Mouse (Mus musculus): Measurements from ENCODE around the gene Nr2f6. TPM values are rescaled to one million over a fixed set of nuclear protein-coding genes. Genes with fewer than 3 reads are reported as not detected.
A peak's percentile ranks its signal among the peaks of the same experiment; 100 is the strongest.
"Not testable (repeated sequence)": the region's sequence is repeated elsewhere in the genome, so short reads cannot be mapped to it uniquely, and the experiment has no call there.

Gene Nr2f6
- total RNA-seq, 2 experiments from 2014 or later = 32.2 to 33.1 TPM

DNA sequence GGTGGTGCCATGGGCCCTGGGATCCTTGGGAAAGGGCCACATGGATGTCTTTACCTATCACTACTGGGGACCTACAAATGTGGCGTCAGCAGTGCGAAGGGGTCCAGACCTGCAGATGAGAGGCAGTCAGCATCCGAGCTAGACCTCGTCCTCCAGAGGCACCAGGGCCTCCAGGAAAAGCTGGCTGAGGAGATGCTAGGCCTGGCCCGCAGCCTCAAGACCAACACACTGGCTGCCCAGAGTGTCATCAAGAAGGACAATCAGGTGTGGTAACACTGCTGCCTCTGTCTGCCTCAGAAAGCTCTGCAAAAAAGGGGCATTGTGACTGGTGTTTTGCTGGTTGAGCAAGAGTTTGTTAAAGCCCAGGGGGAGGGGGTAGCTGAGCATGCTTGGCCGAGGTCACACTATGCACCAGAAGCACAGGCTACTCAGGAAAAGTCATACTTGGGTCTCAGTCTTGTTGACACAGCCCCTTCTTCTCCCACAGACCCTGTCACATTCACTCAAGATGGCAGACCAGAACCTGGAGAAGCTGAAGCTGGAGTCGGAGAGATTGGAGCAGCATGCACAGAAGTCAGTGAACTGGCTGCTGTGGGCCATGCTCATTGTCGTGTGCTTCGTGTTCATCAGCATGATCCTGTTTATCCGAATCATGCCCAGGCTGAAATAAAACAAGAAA lies 12.6 kb downstream of the Nr2f6 start:
- intact Hi-C loops (cut with DNase I) = loop anchor here (10.0 kb wide), 1 partner anchor 474 kb away; the partner anchor contains the start of genes Rpl18a and Slc5a5

GRCm38 (mm10) chr8:71368366-71368765 lies 13.4 kb downstream of the Nr2f6 start:
- intact Hi-C loops (cut with DNase I) = loop anchor here (10.0 kb wide), 1 partner anchor 474 kb away; the partner anchor contains the start of genes Rpl18a and Slc5a5

More for the DNA sequence above, 12.6 kb downstream of the Nr2f6 start:
- no peak for DNase-seq

DNA sequence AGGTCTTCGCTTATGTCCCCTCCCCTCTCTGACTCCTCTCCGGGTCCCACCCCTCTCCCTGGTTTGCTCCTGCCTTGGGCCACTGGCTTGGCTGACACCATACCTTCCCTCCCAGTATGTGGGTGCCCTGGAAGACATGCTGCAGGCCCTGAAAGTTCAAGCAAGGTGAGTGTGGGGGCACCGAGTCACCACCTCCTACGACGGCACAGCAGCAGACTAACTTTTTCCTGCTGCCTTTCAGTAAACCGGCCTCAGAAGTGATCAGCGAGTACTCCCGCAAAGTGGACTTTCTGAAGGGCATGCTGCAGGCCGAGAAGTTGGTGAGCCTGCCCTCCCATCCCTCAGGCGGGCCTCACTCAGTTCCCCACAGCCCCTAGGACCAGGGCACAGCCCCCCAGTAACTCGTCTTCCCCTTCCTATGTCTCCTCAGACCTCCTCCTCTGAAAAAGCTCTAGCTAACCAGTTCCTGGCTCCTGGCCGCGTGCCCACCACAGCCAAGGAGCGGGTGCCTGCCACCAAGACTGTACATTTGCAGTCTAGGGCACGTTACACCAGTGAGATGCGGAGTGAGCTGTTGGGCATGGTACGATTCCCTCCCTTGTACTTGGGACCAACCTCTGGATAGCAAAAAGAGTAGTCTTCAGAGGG lies 14.1 kb downstream of the Nr2f6 start:
- DNase-seq = no peak
- intact Hi-C loops (cut with DNase I) = loop anchor here (10.0 kb wide), 1 partner anchor 473 kb away; the partner anchor contains the start of genes Rpl18a and Slc5a5

More at GRCm38 (mm10) chr8:71368366-71368765, 13.4 kb downstream of the Nr2f6 start:
- DNase-seq = no peak

- DNase-seq = peak; percentile 87
- intact Hi-C loops (cut with DNase I) = loop anchor here (10.0 kb wide), 1 partner anchor 472 kb away; the partner anchor contains the start of genes Rpl18a and Slc5a5
These were observed 14.8 kb downstream of the Nr2f6 start, which contains the start of gene Use1 for GRCm38 (mm10) chr8:71366771-71367528. TSS of gene Use1 (plus strand) at chr8:71366848.

GRCm38 (mm10) chr8:71358026-71358425 lies 23.7 kb downstream of the Nr2f6 start:
- intact Hi-C loops (cut with DNase I) = no loop called here

DNA sequence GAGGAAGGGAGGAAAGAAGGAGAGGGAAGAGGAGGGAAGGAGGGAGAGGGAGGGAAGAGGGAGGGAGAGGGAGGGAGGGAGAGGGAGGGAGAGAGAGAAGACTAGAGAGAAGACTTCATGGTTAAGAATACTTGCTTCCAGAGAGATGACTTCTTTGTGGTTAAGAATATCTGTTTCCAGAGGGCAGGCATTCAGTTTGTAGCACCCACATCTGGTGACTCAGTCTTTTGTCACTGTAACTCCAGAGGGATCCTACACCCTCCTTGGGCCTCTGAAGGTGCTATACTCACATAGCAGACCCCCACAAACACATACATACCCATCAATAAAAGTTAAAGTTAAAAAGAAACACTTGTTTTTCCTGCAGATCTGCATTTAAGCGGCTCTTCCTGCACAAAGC lies 30.2 kb downstream of the Nr2f6 start:
- intact Hi-C loops (cut with DNase I) = no loop called here
- DNase-seq = no peak

More at GRCm38 (mm10) chr8:71358026-71358425, 23.7 kb downstream of the Nr2f6 start:
- DNase-seq = no peak

- no peak for DNase-seq
- intact Hi-C loops (cut with DNase I) = no loop called here
These were observed 30.6 kb downstream of the Nr2f6 start for GRCm38 (mm10) chr8:71351117-71351516.

- intact Hi-C loops (cut with DNase I) = no loop called here
- no peak for DNase-seq
These were observed 35.2 kb downstream of the Nr2f6 start for GRCm38 (mm10) chr8:71346581-71346980.

- peak; percentile 31 for DNase-seq
- intact Hi-C loops (cut with DNase I) = no loop called here
These were observed 41.1 kb downstream of the Nr2f6 start for GRCm38 (mm10) chr8:71340625-71341024.

DNA sequence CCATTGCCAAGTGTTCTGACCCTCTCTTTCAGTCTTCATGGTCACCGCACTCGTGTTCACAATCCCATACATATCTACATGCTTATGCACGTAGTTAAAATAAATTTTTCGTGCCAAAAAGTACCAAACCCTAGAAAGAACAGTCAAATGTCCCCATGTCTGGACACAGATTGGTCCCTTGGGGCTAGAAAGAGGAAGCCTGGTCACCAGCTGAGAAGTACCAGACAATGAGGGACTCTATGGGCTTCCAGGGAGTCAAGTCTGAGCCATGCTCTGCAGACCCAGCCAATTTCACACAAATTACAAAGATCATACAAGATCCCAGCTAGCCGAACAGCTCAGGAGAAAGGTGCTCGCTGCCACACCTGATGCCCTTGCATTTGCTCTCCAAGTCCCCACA lies 43.9 kb downstream of the Nr2f6 start:
- intact Hi-C loops (cut with DNase I); DNase-seq: not testable (repeated sequence)

DNA sequence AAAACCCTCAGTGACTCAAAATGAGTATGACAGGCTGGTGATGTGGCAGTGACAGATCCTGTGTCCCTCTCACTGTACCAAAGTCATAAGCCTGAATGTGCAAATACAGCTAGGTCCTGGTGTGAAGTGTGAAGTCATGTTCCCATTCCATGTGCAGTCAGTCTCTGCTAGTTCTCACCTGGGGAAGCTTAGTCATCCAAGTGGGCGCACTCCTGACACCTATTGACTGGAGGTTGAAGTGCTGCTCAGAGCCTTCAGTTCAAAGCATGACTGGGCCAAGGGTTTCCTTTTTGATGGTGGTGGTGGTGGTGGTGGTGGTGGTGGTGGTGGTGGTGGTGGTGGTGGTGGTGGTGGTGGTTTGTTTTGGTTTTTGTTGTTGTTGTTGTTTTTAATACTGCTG lies 56.9 kb downstream of the Nr2f6 start:
- DNase-seq = no peak
- intact Hi-C loops (cut with DNase I) = no loop called here

Other genes with a start within 250 kb of the Nr2f6 start
- gene Myo9b, start 109.2 kb downstream of the Nr2f6 start, total RNA-seq (2021) = 10 to 100 TPM; 47.3 to 48.5 TPM
- 10 to 100 TPM; 38.8 to 39.4 TPM for gene Haus8, start 109.0 kb downstream of the Nr2f6 start, total RNA-seq (2021)
- 100 to 1,000 TPM; 116 to 117 TPM for gene Use1, start 15.1 kb downstream of the Nr2f6 start, total RNA-seq (2021)
- gene Ocel1, start 10.7 kb downstream of the Nr2f6 start, total RNA-seq (2021) = 10 to 100 TPM; 17.9 to 18.5 TPM
- gene Ushbp1, start 13.8 kb upstream of the Nr2f6 start, total RNA-seq (2021) = 1 to 10 TPM; 6.5 TPM
- gene Babam1, start 14.9 kb upstream of the Nr2f6 start, total RNA-seq (2021) = 10 to 100 TPM; 75.8 to 88.0 TPM
- gene Ankle1, start 24.1 kb upstream of the Nr2f6 start, total RNA-seq (2021) = 1 to 10 TPM; 2.3 to 3.2 TPM
- 100 to 1,000 TPM; 113 to 121 TPM for gene Abhd8, start 81.7 kb upstream of the Nr2f6 start, total RNA-seq (2021)
- gene Mrpl34, start 83.0 kb upstream of the Nr2f6 start, total RNA-seq (2021) = 10 to 100 TPM; 71.3 to 73.7 TPM
- 100 to 1,000 TPM; 135 to 139 TPM for gene Dda1, start 87.2 kb upstream of the Nr2f6 start, total RNA-seq (2021)
- 10 to 100 TPM; 88.0 to 91.9 TPM for gene Ano8, start 104.0 kb upstream of the Nr2f6 start, total RNA-seq (2021)
- gene Gtpbp3, start 106.1 kb upstream of the Nr2f6 start, total RNA-seq (2021) = 10 to 100 TPM; 23.0 to 24.1 TPM
- 1 to 10 TPM; 6.2 to 7.3 TPM for gene Plvap, start 129.8 kb upstream of the Nr2f6 start, total RNA-seq (2021)
- not detected for gene Ccdc194, start 143.8 kb upstream of the Nr2f6 start, total RNA-seq (2021)
- gene Bst2, start 155.5 kb upstream of the Nr2f6 start, total RNA-seq (2021) = 1 to 10 TPM; 3.0 to 3.5 TPM
- 10 to 100 TPM; 37.4 to 40.7 TPM for gene Mvb12a, start 161.0 kb upstream of the Nr2f6 start, total RNA-seq (2021)
- not detected for gene Tmem221, start 176.9 kb upstream of the Nr2f6 start, total RNA-seq (2021)
- not detected for gene Nxnl1, start 184.6 kb upstream of the Nr2f6 start, total RNA-seq (2021)
- gene Slc27a1, start 186.9 kb upstream of the Nr2f6 start, total RNA-seq (2021) = 10 to 100 TPM; 60.5 to 71.1 TPM
- 10 to 100 TPM; 85.7 to 97.3 TPM for gene Pgls, start 210.2 kb upstream of the Nr2f6 start, total RNA-seq (2021)
- 1 to 10 TPM; 7.9 to 8.0 TPM for gene Fam129c, start 215.7 kb upstream of the Nr2f6 start, total RNA-seq (2021)
- gene Colgalt1, start 229.0 kb upstream of the Nr2f6 start, total RNA-seq (2021) = 10 to 100 TPM; 88.2 to 88.6 TPM